Mouse (Mus musculus): ENCODE data around the gene Ush1c.

GRCm38 (mm10) chr7:46208131-46208530, 30.2 kb downstream of the Ush1c start:
- TF ChIP-seq CTCF (conservative IDR thresholded peaks at IDR 0.05 in 1 of 2, IDR thresholded peaks at IDR 0.05 in 1 of 2; ENCODE audit: low read depth in 2 of 2, low read length in 2 of 2) (no peak), POLR2A (IDR thresholded peaks at IDR 0.05; ENCODE audit: low read depth, low read length) (no peak), TBP (conservative IDR thresholded peaks at IDR 0.05; ENCODE audit: low read depth, low read length) (no peak), IRF4 (IDR thresholded peaks at IDR 0.05; ENCODE audit: low read depth, low read length) (no peak), ETS1 (conservative IDR thresholded peaks at IDR 0.05; ENCODE audit: low read depth, low read length) (no peak), EP300 (IDR thresholded peaks at IDR 0.05; ENCODE audit: low read length) (no peak)

All from CH12.LX (cell line).